Mouse (Mus musculus): ENCODE measurements at regions not wholly inside any gene's neighbourhood (a gene's known extent, or its start where the extent isn't known, plus 50 kb on each side); places are given as distances from the start of the nearest gene placed in this dataset.
A peak's percentile ranks its signal among the peaks of the same experiment; 100 is the strongest.

DNA sequence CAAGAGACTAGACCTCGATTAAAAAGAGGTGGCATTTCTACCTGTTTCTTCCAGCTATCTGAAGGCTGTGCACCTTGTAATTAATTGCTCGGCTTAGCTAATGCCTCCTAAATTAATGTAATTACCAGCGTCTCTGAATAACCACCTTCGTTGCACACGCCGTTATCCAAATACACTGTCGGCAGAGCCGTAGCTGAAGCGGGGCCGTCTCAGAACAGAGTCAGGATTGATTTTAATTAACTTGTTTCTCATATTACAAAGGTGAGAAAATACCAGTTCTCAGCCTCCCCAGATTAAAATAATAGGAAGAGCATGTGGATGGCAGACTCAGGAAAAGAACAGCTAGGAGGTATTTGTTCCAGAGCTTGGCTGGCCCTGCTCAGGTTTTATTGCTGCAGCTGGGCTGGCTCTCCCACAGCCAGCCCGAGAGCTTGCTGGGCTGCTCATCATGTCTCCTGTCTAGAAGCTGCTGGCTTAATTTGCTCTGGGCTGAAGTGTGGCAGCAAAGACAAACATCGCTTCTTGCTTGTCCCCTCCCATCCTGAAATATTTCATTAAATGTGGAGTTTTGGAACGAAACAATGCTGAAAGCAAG is 282.5 kb downstream of the Cbln1 start:
- Histone ChIP-seq H3K36me3 (replicated peaks) (no peaks in the 10 kb centered on the region), H3K4me1 (no peaks in the 10 kb centered on the region), H3K4me2 (no peak overlapping the region), H3K4me3 (no peak overlapping the region), H3K9ac (no peak overlapping the region), H3K9me3 (no peaks in the 10 kb centered on the region), H3K27ac (no peak overlapping the region), H3K27me3 (replicated peaks) (no peaks in the 10 kb centered on the region)
- ATAC-seq (replicated peaks), result no peak
- 81% methylated on average over 13 of the region's 13 CpGs for WGBS

DNA sequence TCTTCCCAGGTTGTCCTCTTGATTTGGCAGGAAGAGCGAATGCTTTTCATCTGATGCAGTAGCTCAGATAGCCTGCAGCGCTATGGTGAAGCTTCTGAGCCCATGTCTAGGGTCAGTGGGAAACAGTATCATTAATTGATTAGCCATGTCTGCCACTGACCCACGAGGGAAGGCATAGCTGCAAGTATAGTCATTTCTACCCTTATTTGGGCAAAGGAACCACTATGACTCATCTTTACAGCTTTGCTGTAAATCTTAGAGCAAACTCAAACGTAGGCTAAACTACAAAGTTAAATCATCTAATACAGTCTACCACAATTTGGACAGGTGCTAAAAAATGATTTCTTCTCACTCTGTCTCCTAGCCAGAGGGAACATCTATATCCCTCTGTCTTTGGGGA is 289.5 kb downstream of the Cbln1 start:
- no peak overlapping the region for H3K9ac ChIP-seq
- WGBS, result 73% methylated on average over 4 of the region's 4 CpGs
- no peak for ATAC-seq (replicated peaks)

DNA sequence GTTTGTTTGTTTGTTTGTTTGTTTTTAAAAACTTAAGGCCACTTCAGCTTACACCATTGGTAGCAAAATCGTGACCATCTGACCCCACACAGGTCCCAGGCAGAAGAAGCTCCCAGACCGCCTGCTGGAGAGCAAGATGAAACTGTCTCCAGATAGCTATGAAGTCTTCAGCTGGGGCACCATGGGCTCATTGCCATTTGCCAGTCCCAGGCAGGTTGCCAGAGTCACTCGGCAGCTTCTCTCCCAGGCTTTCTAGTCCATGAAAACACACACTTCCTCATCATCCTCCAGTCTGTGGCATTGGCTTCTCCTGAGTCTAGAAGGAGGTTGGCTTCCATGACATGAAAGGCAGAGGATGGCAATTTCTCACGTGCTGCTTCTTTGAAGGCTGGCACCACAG is 293.5 kb upstream of the N4bp1 start:
- no peaks in the 10 kb centered on the region for H3K4me1 ChIP-seq
- no peak overlapping the region for H3K4me3 ChIP-seq
- no peaks in the 10 kb centered on the region for H3K9me3 ChIP-seq
- no peak for ATAC-seq (replicated peaks)
- no peak overlapping the region for H3K27ac ChIP-seq
- no peak overlapping the region for H3K9ac ChIP-seq
- 82% methylated on average over 4 of the region's 4 CpGs for WGBS
- H3K4me2 ChIP-seq, result no peak overlapping the region
- H3K27me3 ChIP-seq (replicated peaks), result no peaks in the 10 kb centered on the region
- no peaks in the 10 kb centered on the region for H3K36me3 ChIP-seq (replicated peaks)

More for the DNA sequence above, 289.5 kb downstream of the Cbln1 start:
- H3K4me2 ChIP-seq, result no peak overlapping the region
- H3K4me1 ChIP-seq, result no peaks in the 10 kb centered on the region
- no peaks in the 10 kb centered on the region for H3K27me3 ChIP-seq (replicated peaks)
- no peaks in the 10 kb centered on the region for H3K36me3 ChIP-seq (replicated peaks)
- H3K4me3 ChIP-seq, result no peak overlapping the region
- no peaks in the 10 kb centered on the region for H3K9me3 ChIP-seq
- H3K27ac ChIP-seq, result no peak overlapping the region

DNA sequence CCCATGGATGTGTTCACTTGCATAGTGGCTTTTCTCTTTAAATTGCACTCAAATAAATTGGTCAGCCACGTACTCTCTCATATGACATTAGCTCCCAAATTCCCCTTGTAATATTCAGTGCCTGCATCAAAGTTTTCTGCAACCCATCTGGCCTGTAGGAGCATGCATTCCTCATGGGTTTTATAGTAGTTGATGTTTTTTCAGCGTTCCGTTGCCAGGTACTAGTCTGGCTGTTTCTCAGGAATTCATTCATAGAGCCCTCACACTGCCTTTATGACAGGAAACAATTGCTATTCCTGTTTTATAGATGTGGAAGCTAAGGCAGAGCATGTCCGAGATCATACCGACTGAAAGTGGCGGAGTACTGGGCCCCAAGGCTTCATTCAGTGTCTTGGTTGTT is 292.6 kb upstream of the N4bp1 start:
- no peak overlapping the region for H3K4me3 ChIP-seq
- no peaks in the 10 kb centered on the region for H3K27me3 ChIP-seq (replicated peaks)
- no peaks in the 10 kb centered on the region for H3K4me1 ChIP-seq
- no peak for ATAC-seq (replicated peaks)
- no peaks in the 10 kb centered on the region for H3K9me3 ChIP-seq
- H3K27ac ChIP-seq, result no peak overlapping the region
- H3K36me3 ChIP-seq (replicated peaks), result no peaks in the 10 kb centered on the region
- H3K4me2 ChIP-seq, result no peak overlapping the region
- H3K9ac ChIP-seq, result no peak overlapping the region
- WGBS, result 87% methylated on average over 6 of the region's 6 CpGs

DNA sequence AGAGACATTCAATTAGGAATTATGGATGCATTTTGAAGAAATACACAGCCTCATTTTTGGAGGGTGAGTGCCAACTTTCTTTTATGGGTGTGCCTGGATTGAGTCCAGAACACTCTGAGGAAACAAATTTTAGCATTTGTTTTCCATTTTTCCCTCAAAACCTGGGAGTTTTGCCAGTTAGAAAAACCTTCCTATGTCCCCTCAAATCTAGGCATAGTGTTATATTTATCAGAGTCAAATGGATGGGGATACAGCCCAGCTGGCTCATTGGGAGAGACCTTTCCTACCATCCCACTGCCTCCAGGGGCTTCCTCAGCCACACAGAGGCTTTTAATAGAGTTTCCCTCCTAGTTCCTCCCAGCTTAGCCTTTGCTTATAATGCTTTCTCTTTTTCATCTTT is 290.0 kb upstream of the N4bp1 start:
- no peaks in the 10 kb centered on the region for H3K9me3 ChIP-seq
- no peaks in the 10 kb centered on the region for H3K36me3 ChIP-seq (replicated peaks)
- H3K27me3 ChIP-seq (replicated peaks), result no peaks in the 10 kb centered on the region
- H3K4me1 ChIP-seq, result no peaks in the 10 kb centered on the region
- H3K27ac ChIP-seq, result no peak overlapping the region
- no peak for ATAC-seq (replicated peaks)
- no peak overlapping the region for H3K4me3 ChIP-seq
- no peak overlapping the region for H3K4me2 ChIP-seq
- no peak overlapping the region for H3K9ac ChIP-seq

DNA sequence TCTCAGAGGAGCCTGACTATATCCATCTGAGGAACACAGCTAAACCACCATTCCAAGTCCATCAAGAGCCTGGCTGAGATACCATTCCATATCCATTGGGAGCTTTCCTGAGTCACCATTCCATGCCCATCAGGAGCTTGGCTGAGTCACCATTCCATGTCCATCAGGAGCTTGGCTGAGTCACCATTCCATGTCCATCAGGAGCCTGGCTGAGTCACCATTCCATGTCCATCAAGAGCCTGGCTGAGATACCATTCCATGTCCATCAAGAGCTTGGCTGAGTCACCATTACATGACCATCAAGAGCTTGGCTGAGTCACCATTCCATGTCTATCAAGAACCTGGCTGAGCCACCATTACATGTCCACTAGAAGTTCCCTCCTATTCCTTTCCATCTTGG is 288.7 kb upstream of the N4bp1 start:
- Histone ChIP-seq H3K9me3 (no peaks in the 10 kb centered on the region), H3K4me2 (no peak overlapping the region), H3K9ac (no peak overlapping the region), H3K36me3 (replicated peaks) (no peaks in the 10 kb centered on the region), H3K27ac (no peak overlapping the region), H3K27me3 (replicated peaks) (no peaks in the 10 kb centered on the region), H3K4me3 (no peak overlapping the region), H3K4me1 (no peaks in the 10 kb centered on the region)
- no peak for ATAC-seq (replicated peaks)

DNA sequence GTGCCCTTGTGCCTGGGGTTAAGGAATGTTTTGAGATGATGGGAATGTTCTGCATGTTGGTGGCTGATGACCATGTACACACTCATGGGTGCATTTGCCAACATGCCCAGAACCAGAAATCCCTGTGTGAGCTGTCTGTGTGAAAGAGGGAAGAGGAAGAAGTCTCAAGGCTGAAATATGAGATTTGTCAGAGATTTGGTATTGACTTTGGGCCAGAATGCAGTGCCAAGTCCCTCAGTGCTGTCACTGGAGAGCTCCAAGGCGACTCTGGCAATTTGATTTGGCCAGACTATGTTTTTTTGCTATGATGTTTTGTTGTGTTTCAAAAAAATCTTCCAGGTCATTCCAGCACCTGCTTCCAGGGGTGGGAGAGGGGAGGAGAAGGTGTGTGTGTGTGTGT is 281.7 kb upstream of the N4bp1 start:
- Histone ChIP-seq H3K4me2 (no peak overlapping the region), H3K9ac (no peak overlapping the region), H3K36me3 (replicated peaks) (no peaks in the 10 kb centered on the region), H3K27me3 (replicated peaks) (no peaks in the 10 kb centered on the region), H3K4me3 (no peak overlapping the region), H3K9me3 (no peaks in the 10 kb centered on the region), H3K4me1 (no peaks in the 10 kb centered on the region), H3K27ac (no peak overlapping the region)
- WGBS, result 86% methylated on average over 1 of the region's 1 CpGs
- no peak for ATAC-seq (replicated peaks)

DNA sequence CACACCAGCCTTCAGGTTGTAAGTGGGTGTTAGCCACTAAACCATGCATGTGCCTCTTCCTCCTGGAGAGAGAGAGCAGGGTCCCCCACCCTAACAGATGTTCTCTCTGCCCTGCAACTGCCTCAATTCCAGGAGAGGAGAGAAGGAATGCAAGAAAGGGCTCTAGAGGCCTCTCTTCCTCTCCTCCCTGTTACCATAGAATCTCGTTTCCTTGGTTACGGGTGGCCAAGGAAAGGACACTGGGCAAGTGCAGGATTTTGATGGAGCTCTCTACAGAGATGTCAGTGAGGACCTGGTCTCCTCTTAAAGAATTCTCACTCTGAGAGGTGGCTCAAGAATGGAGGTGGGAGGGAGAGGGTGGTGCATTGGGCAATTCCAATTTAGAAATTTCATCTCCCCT is 275.4 kb upstream of the N4bp1 start:
- Histone ChIP-seq H3K9me3 (no peaks in the 10 kb centered on the region), H3K9ac (no peak overlapping the region), H3K27ac (peak overlapping the region; percentile 62), H3K36me3 (replicated peaks) (no peaks in the 10 kb centered on the region), H3K27me3 (replicated peaks) (no peaks in the 10 kb centered on the region), H3K4me1 (peaks cover 14% of the 10 kb centered on the region), H3K4me3 (no peak overlapping the region), H3K4me2 (no peak overlapping the region)
- 58% methylated on average over 2 of the region's 2 CpGs for WGBS
- ATAC-seq (replicated peaks), result 0 out of 2 replicates have a peak, but pooled peaks have one; percentile 45

DNA sequence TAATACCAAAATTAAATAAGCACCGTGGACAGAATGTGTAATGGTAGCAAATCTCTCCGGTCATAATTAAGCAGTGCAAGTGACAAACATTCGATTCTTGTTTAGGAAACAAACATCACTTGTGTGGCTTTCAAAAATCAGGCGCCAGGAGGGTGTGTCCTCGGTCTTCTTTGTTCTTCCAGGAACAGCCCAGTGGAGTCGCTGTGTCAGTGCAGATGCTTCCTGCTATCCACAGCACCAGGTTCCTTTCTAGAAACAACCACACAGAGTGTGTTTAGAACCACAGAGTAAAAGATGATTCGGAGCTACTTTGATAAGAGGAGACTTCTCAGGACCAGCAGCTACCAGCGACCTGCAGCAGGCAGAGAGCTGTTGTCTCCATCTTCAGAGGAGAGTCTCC is 273.3 kb upstream of the N4bp1 start:
- no peak overlapping the region for H3K4me2 ChIP-seq
- no peak overlapping the region for H3K9ac ChIP-seq
- 31% methylated on average over 8 of the region's 8 CpGs for WGBS
- H3K27me3 ChIP-seq (replicated peaks), result no peaks in the 10 kb centered on the region
- H3K4me1 ChIP-seq, result peaks cover 15% of the 10 kb centered on the region
- no peak overlapping the region for H3K4me3 ChIP-seq
- H3K36me3 ChIP-seq (replicated peaks), result no peaks in the 10 kb centered on the region
- ATAC-seq (replicated peaks), result no peak
- H3K9me3 ChIP-seq, result no peaks in the 10 kb centered on the region
- H3K27ac ChIP-seq, result 0 out of 2 replicates have a peak overlapping the region, but pooled peaks have one; percentile 46

DNA sequence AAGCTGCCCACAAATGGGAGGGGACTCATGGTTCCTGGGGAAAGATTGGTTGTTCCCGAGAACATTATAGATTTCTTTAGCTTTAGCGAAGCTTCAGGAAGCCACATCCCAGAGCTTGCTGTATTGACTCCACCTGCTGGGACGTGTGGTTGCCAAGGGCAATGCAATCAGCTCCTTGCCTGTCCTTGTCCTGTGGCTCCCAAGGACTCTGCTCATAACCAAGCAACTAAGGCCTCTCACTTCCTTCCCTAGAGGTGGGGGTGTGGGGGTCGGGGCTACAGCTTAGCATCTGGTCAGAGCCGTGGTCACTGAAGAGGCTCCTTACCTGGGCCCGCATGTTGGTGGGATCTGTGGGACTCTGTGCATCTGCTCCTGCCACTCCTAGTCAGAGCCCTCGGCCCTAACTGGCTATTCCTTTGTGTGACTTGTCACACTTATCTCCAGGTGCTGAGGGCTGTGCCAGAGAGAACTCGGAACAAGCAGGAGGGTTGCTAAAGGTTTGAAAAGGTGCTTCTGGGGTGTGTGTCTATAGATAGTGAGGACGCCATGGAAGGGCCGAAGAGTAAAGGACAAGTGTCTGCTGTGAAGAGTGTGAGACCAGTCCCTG is 270.9 kb upstream of the N4bp1 start:
- ATAC-seq (replicated peaks), result no peak
- H3K36me3 ChIP-seq (replicated peaks), result no peaks in the 10 kb centered on the region
- H3K27me3 ChIP-seq (replicated peaks), result no peaks in the 10 kb centered on the region
- WGBS, result 70% methylated on average over 10 of the region's 10 CpGs
- H3K4me1 ChIP-seq, result peaks cover 31% of the 10 kb centered on the region
- no peak overlapping the region for H3K9ac ChIP-seq
- no peak overlapping the region for H3K4me3 ChIP-seq
- H3K9me3 ChIP-seq, result no peaks in the 10 kb centered on the region
- no peak overlapping the region for H3K27ac ChIP-seq
- H3K4me2 ChIP-seq, result no peak overlapping the region

DNA sequence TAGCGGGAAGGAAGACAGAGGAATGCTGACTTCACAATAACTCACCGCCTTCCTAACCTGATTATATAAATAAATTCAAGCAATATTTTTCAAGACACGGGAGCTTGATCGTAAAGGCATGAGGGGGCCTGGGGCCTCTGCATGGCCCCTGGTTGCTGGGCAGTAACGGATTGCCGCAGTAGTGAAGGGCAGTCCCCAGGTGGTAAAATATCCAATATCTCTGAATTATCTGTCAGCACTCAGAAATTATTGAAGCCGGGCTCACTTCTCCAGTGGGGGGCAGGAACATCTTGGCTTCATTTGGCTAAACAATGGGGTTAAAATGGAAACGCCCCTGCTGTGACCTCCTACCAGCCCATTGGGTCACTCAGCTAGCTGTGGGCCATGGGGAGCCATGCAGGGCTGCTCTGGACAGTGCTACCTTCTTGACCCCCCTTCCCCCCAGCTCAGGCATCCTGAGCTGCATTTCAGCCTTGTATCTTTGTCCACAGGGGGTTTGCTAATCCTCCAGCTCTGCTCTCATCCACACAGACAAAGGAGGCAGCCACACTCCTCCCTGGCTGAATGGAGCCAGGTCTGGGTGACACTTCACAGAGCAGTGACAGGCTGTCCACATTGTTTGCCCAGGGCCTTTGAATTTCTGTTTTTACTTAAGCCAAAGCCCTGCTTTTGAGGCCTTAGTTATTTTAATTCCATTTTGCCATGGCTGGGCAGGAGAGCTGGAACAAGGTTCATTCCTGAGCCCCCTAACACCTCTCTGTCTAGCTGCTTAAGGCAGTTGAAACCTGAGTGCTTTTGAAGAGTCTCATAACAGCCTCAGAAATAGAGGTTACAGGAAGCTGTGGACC is 267.2 kb upstream of the N4bp1 start:
- H3K27me3 ChIP-seq (replicated peaks), result no peaks in the 10 kb centered on the region
- H3K4me1 ChIP-seq, result peaks cover 17% of the 10 kb centered on the region
- H3K27ac ChIP-seq, result peak overlapping the region; percentile 62
- no peak overlapping the region for H3K9ac ChIP-seq
- H3K36me3 ChIP-seq (replicated peaks), result no peaks in the 10 kb centered on the region
- 8% methylated on average over 8 of the region's 8 CpGs for WGBS
- H3K9me3 ChIP-seq, result no peaks in the 10 kb centered on the region
- H3K4me2 ChIP-seq, result no peak overlapping the region
- ATAC-seq (replicated peaks), result peak; percentile 81
- H3K4me3 ChIP-seq, result no peak overlapping the region

DNA sequence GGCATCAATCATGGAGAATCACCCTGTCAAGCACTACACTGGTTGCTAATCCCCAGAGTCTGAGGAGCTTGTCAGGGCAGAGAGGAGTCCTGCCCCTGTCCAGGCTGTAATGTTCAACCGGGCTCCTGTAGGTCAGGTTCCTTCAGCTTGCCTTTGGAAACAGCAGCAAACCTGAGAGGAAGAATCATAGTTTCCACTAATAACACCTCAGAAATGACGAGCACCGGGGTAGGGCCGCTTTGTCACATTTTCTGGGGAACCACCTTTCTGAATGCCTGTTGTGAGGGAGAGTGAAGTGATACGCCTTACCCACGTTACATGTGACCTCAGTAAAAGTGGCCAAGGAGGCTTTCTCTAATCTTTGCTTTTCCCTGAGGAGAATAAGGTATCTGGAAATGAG is 263.8 kb upstream of the N4bp1 start:
- Histone ChIP-seq H3K9me3 (no peaks in the 10 kb centered on the region), H3K4me3 (no peak overlapping the region), H3K27ac (no peak overlapping the region), H3K4me1 (peaks cover 17% of the 10 kb centered on the region), H3K36me3 (replicated peaks) (no peaks in the 10 kb centered on the region), H3K4me2 (no peak overlapping the region), H3K9ac (no peak overlapping the region), H3K27me3 (replicated peaks) (no peaks in the 10 kb centered on the region)
- ATAC-seq (replicated peaks), result no peak
- WGBS, result 86% methylated on average over 6 of the region's 6 CpGs

DNA sequence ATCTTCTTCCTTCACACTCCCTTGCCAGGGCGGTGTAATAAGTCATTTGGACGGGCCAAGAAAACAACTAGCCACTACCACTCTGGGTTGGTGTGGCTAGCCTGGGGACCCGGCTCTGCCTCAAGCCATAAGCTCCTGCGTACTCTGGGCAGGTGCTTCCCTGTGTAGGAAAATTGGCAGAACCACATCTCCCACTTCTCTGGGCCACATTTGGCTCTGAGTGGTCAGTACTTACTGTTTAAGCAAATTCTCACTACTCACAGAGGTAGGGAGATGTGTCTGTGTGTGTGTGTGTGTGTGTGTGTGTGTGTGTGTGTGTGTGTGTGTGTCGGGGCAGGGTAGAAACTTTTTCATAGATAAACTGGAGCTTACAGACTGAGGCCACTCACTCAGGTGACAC is 262.6 kb upstream of the N4bp1 start:
- Histone ChIP-seq H3K9me3 (no peaks in the 10 kb centered on the region), H3K27ac (no peak overlapping the region), H3K9ac (no peak overlapping the region), H3K4me2 (no peak overlapping the region), H3K4me1 (peaks cover 11% of the 10 kb centered on the region), H3K27me3 (replicated peaks) (no peaks in the 10 kb centered on the region), H3K36me3 (replicated peaks) (no peaks in the 10 kb centered on the region), H3K4me3 (no peak overlapping the region)
- no peak for ATAC-seq (replicated peaks)
- WGBS, result 87% methylated on average over 5 of the region's 5 CpGs
